Mouse (Mus musculus) neutrophil, adult 5-6 weeks (primary cell): ENCODE measurements around the gene Itgb2. TPM values are rescaled to one million over a fixed set of nuclear protein-coding genes. Genes with fewer than 3 reads are reported as not detected.

Experiments
- ATAC-seq: fragments of 151-379, 151-347 bp; 2 replicates; pipeline ENCODE4 v1.8.0; 2017; ENCODE audit warnings: mild to moderate bottlenecking, moderate TSS enrichment; ENCODE audit not compliant: insufficient number of reproducible peaks, poor library complexity, low FRiP score, severe bottlenecking; ENCODE audit errors: extremely low read depth
- total RNA-seq: library from RNA; stranded (forward); fragments of 200-1000 nt; gene quantifications from 2 replicates; pipeline ENCODE4 v1.2.3, GENCODE M21; 2017

The Itgb2 gene
- total RNA-seq, 1 experiment from 2014 or later: 452 TPM

GRCm38 (mm10) chr10:77580027-77580920, 50.2 kb downstream of the Itgb2 start:
- no peak for ATAC-seq

- ATAC-seq: no peak
These were observed 51.0 kb downstream of the Itgb2 start for GRCm38 (mm10) chr10:77581023-77581407.

GRCm38 (mm10) chr10:77581408-77582284, 51.6 kb downstream of the Itgb2 start, which contains the start of gene Pttg1ip:
Gene Pttg1ip, plus strand, starts transcription at chr10:77581720.
- ATAC-seq: peak; percentile 93

- no peak for ATAC-seq
These were observed 52.2 kb downstream of the Itgb2 start for GRCm38 (mm10) chr10:77582285-77582618.

- ATAC-seq: no peak
These were observed 53.9 kb downstream of the Itgb2 start for GRCm38 (mm10) chr10:77583795-77584422.

- no peak for ATAC-seq
These were observed 56.6 kb downstream of the Itgb2 start for GRCm38 (mm10) chr10:77586637-77587036.

- ATAC-seq: no peak
These were observed 57.2 kb downstream of the Itgb2 start for GRCm38 (mm10) chr10:77587091-77587775.

GRCm38 (mm10) chr10:77588036-77588435, 58.0 kb downstream of the Itgb2 start:
- ATAC-seq: no peak

- no peak for ATAC-seq
These were observed 59.1 kb downstream of the Itgb2 start for GRCm38 (mm10) chr10:77589117-77589516.

- ATAC-seq: no peak
These were observed 59.7 kb downstream of the Itgb2 start for GRCm38 (mm10) chr10:77589749-77590148.

- peak; percentile 87 for ATAC-seq
These were observed 60.8 kb downstream of the Itgb2 start for GRCm38 (mm10) chr10:77590812-77591211.

GRCm38 (mm10) chr10:77591546-77591945, 61.5 kb downstream of the Itgb2 start:
- ATAC-seq: no peak

- ATAC-seq: no peak
These were observed 66.0 kb downstream of the Itgb2 start for GRCm38 (mm10) chr10:77596060-77596459.

- no peak for ATAC-seq
These were observed 73.0 kb downstream of the Itgb2 start for GRCm38 (mm10) chr10:77603021-77603420.

- ATAC-seq: no peak
These were observed 74.1 kb downstream of the Itgb2 start for GRCm38 (mm10) chr10:77604111-77604510.

GRCm38 (mm10) chr10:77604958-77605357, 74.9 kb downstream of the Itgb2 start:
- no peak for ATAC-seq

GRCm38 (mm10) chr10:77605368-77605767, 75.3 kb downstream of the Itgb2 start:
- ATAC-seq: peak; percentile 21; the same call in 1 of the 2 replicates

GRCm38 (mm10) chr10:77605908-77606826, 76.1 kb downstream of the Itgb2 start, which contains the start of the genes Sumo3 and Gm49325:
Gene Sumo3, plus strand, starts transcription at chr10:77606097.
Gene Gm49325, plus strand, starts transcription at chr10:77606197.
- ATAC-seq: peak; percentile 88
